Mouse (Mus musculus): ENCODE measurements around the gene Tmem131. TPM values are rescaled to one million over a fixed set of nuclear protein-coding genes. Genes with fewer than 3 reads are reported as not detected.

Tmem131 gene
- polyA plus RNA-seq, 1 experiment from 2014 or later, result 19.9 TPM

DNA sequence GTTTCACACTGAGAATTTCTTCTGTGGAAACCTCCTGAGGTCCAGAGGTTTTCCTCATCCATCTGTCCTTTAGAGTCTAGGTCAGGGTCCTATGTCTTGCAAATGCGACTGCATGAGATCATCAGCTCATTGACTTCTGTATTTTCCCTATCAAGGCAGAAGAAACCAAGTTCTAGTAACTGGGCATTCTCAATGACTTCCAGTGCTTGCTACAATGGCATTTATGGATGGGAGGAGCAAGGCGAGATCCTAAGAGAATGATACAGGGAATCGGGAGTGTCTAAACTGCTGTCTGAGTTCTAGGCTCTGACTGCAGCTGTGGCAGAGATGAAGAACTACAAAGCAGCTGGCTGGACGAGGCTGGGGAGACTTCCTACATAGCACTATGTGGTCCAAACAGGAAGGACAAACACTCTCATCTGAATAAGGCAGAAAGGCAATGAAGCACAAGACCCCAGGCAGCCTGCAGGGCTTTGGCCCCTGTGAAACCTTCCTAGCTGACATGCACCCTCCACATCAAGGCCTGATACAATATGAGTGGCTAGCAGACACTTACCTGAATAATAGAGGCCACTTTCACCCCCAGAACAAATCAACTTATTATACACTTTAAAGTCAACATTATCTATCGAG is 129.1 kb downstream of the Tmem131 start:
- no peaks in the 10 kb centered on the region for H3K27me3 ChIP-seq
- no peak for ATAC-seq (ENCODE audit: insufficient number of reproducible peaks, insufficient read depth, low FRiP score, low TSS enrichment)
- H3K9ac ChIP-seq, result no peak overlapping the region
- no peaks in the 10 kb centered on the region for H3K9me3 ChIP-seq
- no peaks in the 10 kb centered on the region for H3K4me1 ChIP-seq
- no peak overlapping the region for H3K4me3 ChIP-seq
- 86% methylated on average over 5 of the region's 5 CpGs for WGBS
- peaks cover 78% of the 10 kb centered on the region for H3K36me3 ChIP-seq
- H3K4me2 ChIP-seq (replicated peaks), result no peak overlapping the region
- H3K27ac ChIP-seq, result no peak overlapping the region

DNA sequence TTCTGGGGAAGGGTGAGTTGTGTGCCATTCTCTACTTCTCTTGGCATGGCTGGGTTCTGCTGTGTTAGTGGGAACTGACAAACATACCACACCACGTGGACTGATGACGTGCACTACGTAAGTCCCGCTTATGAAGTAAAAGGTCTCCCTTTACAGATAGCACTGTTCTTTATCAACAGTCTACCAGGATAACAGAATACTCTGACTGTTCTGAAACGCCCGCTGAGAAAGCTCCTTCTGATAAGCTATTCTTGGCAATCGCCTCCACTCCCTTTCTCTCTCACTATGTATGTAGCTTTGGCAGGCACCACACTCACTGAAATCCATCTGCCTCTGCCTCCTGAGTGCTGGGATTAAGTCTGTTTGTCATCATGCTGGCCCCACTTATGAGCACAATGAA is 130.1 kb downstream of the Tmem131 start:
- Histone ChIP-seq H3K4me3 (no peak overlapping the region), H3K27ac (no peak overlapping the region), H3K9me3 (no peaks in the 10 kb centered on the region), H3K4me1 (no peaks in the 10 kb centered on the region), H3K4me2 (replicated peaks) (no peak overlapping the region), H3K36me3 (peaks cover 80% of the 10 kb centered on the region), H3K27me3 (no peaks in the 10 kb centered on the region), H3K9ac (no peak overlapping the region)
- ATAC-seq (ENCODE audit: insufficient number of reproducible peaks, insufficient read depth, low FRiP score, low TSS enrichment), result no peak
- WGBS, result 88% methylated on average over 7 of the region's 7 CpGs

DNA sequence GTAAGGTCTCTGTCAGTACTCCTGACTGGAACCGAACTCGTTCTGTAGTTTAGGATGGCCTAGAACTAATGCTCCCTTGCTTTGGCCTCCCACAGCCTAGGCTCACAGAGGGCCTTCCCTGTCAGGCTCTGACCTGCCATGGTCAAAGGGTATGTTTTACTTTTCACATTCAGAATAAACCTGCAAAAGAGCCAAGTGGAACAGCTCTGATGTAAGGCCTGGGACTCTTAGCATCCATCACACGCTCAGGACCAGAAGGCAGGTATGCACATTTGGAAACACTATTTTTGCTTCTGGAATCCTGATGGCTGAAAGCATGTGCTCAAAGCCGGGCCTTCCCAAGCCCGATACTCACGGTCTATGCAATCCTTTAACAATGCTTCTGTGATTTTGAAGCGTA is 131.7 kb downstream of the Tmem131 start:
- Histone ChIP-seq H3K9ac (no peak overlapping the region), H3K4me3 (no peak overlapping the region), H3K9me3 (no peaks in the 10 kb centered on the region), H3K4me2 (replicated peaks) (no peak overlapping the region), H3K27ac (no peak overlapping the region), H3K4me1 (no peaks in the 10 kb centered on the region), H3K36me3 (peaks cover 80% of the 10 kb centered on the region), H3K27me3 (no peaks in the 10 kb centered on the region)
- 94% methylated on average over 7 of the region's 7 CpGs for WGBS
- ATAC-seq (ENCODE audit: insufficient number of reproducible peaks, insufficient read depth, low FRiP score, low TSS enrichment), result no peak

DNA sequence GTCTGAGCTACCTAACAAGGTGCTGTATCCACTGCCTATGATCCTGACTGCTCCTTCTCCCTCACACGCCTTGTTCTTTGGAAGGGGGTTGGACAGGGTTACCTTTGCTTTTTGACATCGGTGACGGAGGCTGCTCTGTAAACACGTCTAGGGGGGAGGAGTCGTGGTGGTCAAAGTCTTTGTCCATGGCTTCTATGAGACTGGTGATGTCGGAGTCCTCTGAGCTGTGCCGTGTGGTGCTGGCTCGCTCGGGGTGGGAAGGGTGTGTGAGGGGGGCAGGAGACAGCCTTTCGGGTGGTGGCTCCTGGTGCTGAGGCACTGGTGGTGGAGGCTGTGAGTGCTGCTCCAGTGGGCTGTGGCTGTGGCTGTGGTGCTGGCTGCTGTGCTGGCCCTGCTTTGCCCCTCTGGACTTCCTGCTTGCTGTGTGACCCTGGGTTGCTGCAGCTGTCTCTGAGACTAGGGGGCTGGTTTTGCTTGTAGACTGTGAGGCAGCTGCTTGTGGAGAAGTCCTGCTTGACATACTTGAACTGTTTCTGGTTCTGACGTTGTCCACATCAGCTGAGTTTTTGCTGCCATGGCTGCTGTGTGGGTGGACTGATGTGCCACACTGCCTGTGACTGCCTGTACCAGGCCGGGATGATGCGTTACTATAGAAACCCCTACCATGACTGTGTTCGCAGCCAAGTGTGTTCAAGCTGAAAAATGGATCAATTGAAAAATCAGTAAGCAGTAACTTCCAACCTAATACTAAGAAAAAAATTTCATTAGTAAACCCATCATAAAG is 135.5 kb downstream of the Tmem131 start:
- WGBS, result 93% methylated on average over 14 of the region's 14 CpGs
- Histone ChIP-seq H3K4me1 (no peaks in the 10 kb centered on the region), H3K27me3 (no peaks in the 10 kb centered on the region), H3K9me3 (no peaks in the 10 kb centered on the region), H3K36me3 (peaks cover 91% of the 10 kb centered on the region), H3K4me2 (replicated peaks) (no peak overlapping the region), H3K9ac (no peak overlapping the region), H3K27ac (no peak overlapping the region), H3K4me3 (no peak overlapping the region)
- no peak for ATAC-seq (ENCODE audit: insufficient number of reproducible peaks, insufficient read depth, low FRiP score, low TSS enrichment)

DNA sequence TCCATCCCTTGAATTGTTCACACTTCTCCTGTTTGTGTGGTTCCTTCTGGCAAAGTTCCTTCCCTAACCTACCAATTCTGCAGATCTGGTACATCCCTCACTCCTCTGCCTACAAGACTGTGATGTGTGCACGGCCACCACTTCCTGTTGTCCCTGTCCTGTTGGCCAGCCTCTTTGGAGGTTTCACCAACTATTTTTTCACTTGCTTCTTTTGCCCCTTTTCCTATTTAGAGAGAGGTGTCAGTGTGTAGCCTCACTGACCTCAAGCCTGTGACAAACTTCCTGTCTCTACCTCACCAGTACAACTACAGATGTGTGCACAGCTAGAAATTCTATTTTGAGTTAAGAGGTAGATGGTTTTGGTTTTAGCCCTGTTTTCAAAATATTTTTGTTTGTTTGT is 136.4 kb downstream of the Tmem131 start:
- Histone ChIP-seq H3K27me3 (no peaks in the 10 kb centered on the region), H3K9me3 (no peaks in the 10 kb centered on the region), H3K4me1 (no peaks in the 10 kb centered on the region), H3K4me2 (replicated peaks) (no peak overlapping the region), H3K9ac (no peak overlapping the region), H3K36me3 (peaks cover 92% of the 10 kb centered on the region), H3K27ac (no peak overlapping the region), H3K4me3 (no peak overlapping the region)
- 82% methylated on average over 1 of the region's 1 CpGs for WGBS
- no peak for ATAC-seq (ENCODE audit: insufficient number of reproducible peaks, insufficient read depth, low FRiP score, low TSS enrichment)

DNA sequence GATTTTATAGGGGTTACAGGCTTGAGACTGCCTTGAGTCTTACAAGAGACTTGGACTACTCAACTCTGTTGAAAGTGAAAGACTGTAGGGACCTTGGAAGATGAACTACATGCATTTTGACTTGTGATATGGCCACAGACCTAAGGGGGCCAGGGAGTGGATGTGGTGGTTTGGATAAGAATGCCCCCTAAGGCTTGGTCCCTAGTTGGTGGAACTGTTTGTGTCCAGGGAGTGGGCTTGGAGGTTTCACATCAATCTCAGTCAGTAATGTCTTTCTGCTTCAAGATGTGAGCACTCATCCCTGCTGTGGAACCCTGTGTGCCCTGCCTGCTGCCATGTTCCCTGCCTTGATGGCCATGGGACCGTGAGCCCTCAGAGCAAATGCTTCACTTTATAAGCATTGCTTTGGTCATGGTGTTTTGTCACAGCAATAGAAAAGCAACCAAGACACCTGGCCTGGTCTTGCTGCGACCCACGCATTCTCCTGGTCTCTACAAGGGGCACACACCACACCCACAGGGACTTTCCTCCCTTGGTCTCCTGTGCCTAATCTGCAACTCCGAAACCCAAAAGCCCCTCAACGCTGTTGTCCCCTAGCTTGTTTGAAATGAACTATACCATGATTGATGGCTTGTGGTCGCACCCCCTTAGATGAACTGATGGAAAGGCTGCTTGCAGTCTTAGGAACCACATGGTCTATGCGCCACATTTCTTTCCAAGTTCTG is 137.1 kb downstream of the Tmem131 start:
- 95% methylated on average over 7 of the region's 7 CpGs for WGBS
- H3K4me1 ChIP-seq, result no peaks in the 10 kb centered on the region
- H3K27me3 ChIP-seq, result no peaks in the 10 kb centered on the region
- H3K27ac ChIP-seq, result no peak overlapping the region
- no peak overlapping the region for H3K4me2 ChIP-seq (replicated peaks)
- no peak overlapping the region for H3K9ac ChIP-seq
- no peaks in the 10 kb centered on the region for H3K9me3 ChIP-seq
- ATAC-seq (ENCODE audit: insufficient number of reproducible peaks, insufficient read depth, low FRiP score, low TSS enrichment), result no peak
- H3K36me3 ChIP-seq, result peaks cover 92% of the 10 kb centered on the region
- H3K4me3 ChIP-seq, result no peak overlapping the region

DNA sequence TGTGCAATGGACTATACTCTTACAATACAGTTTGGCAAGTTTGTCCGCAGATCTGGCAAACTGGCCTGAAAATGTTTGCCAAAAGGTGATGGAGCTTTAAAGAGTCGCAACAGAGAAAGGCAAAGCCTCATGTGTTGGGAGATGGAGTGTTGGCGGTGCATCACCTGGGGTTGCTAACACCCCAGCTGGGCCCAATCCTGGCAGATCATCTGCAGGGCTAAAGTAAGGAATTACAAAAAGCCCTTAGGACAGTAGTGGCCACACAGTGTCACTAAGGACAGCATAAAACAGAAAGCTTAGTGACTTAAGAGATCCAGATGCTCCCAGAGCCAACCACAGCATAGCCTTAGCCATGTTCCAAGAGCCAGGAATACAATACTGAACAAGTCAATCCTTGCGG is 138.6 kb downstream of the Tmem131 start:
- H3K27me3 ChIP-seq, result no peaks in the 10 kb centered on the region
- H3K4me1 ChIP-seq, result no peaks in the 10 kb centered on the region
- peaks cover 88% of the 10 kb centered on the region for H3K36me3 ChIP-seq
- H3K9me3 ChIP-seq, result no peaks in the 10 kb centered on the region
- WGBS, result 92% methylated on average over 4 of the region's 4 CpGs
- H3K27ac ChIP-seq, result no peak overlapping the region
- H3K4me2 ChIP-seq (replicated peaks), result no peak overlapping the region
- H3K9ac ChIP-seq, result no peak overlapping the region
- no peak overlapping the region for H3K4me3 ChIP-seq
- no peak for ATAC-seq (ENCODE audit: insufficient number of reproducible peaks, insufficient read depth, low FRiP score, low TSS enrichment)

DNA sequence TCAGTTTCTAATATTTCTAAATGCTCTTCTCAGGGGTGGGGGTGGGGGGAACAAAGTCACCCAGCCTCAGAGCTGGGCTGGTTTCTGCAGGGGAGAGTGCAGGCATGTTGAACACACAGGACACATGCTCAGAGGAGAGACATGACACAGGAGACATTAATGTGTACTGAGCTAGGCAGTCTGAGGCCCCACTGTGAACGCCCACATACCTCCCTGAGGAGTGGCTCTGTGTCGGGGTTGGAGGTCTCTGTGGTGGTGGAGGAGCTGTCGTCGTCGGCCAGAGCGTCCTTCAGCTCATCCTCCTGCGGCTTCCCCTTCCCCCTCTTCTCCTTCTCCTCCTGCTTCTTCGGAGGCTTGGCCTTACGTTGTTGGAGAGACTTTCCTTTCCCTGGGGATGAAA is 139.2 kb downstream of the Tmem131 start:
- Histone ChIP-seq H3K4me1 (no peaks in the 10 kb centered on the region), H3K4me2 (replicated peaks) (no peak overlapping the region), H3K27ac (no peak overlapping the region), H3K27me3 (no peaks in the 10 kb centered on the region), H3K36me3 (peaks cover 87% of the 10 kb centered on the region), H3K4me3 (no peak overlapping the region), H3K9ac (no peak overlapping the region), H3K9me3 (no peaks in the 10 kb centered on the region)
- WGBS, result 70% methylated on average over 9 of the region's 9 CpGs
- no peak for ATAC-seq (ENCODE audit: insufficient number of reproducible peaks, insufficient read depth, low FRiP score, low TSS enrichment)

DNA sequence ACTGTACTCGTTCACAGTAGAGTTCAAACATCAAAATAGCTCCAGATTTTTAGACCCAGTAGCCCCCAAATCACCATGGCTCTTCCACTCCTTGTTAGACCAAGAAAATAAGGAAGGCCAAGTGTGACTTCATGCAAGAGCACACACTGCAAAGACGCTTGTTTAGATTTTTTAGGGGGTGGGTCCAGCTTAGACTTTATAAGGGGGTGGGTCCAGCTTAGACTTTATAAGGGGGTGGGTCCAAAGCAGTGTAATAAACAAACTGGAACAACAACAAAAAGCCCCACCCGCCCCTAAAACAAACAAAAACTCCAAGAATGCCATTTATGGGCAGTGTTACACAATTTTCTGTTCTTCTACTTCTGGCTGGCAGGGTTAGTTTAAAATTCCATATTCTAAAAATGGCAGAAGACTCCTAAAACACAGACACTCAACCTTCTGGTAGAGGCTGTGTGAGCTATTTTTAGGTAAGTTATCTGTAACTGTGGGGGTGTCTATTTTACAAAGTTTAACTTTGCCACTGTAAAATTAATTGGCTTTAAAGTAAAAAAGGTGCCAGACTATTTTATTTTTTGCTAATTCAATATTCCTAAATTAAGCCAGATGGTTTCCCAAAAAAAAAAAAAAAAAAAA is 143.0 kb downstream of the Tmem131 start:
- ATAC-seq (ENCODE audit: insufficient number of reproducible peaks, insufficient read depth, low FRiP score, low TSS enrichment), result no peak
- Histone ChIP-seq H3K9ac (no peak overlapping the region), H3K4me3 (no peak overlapping the region), H3K9me3 (no peaks in the 10 kb centered on the region), H3K27me3 (no peaks in the 10 kb centered on the region), H3K4me1 (no peaks in the 10 kb centered on the region), H3K36me3 (peaks cover 89% of the 10 kb centered on the region), H3K4me2 (replicated peaks) (no peak overlapping the region), H3K27ac (no peak overlapping the region)
- WGBS, result 82% methylated on average over 3 of the region's 3 CpGs

DNA sequence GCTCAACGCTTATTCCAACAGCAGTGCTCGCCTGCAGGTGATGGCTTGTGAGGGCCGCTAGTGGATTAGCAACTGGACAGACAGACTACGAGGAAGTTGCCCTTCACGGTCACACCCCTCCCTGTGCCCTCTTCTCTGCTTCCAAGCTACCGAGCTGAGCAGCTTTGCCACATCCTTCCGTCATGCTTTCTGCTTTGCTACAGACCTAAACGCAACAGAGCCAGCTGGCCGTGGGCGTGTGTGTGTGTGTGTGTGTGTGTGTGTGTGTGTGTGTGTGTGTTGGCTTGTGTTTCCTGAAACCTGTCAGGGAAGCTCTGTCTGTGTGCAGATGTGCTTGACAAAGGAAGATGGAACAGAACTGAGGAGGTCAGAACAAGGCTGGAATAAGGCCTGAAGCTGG is 146.0 kb downstream of the Tmem131 start:
- no peaks in the 10 kb centered on the region for H3K4me1 ChIP-seq
- no peaks in the 10 kb centered on the region for H3K9me3 ChIP-seq
- no peak for ATAC-seq (ENCODE audit: insufficient number of reproducible peaks, insufficient read depth, low FRiP score, low TSS enrichment)
- H3K27me3 ChIP-seq, result no peaks in the 10 kb centered on the region
- H3K4me3 ChIP-seq, result no peak overlapping the region
- H3K4me2 ChIP-seq (replicated peaks), result no peak overlapping the region
- H3K27ac ChIP-seq, result no peak overlapping the region
- no peak overlapping the region for H3K9ac ChIP-seq
- WGBS, result 86% methylated on average over 10 of the region's 10 CpGs
- H3K36me3 ChIP-seq, result peaks cover 93% of the 10 kb centered on the region

DNA sequence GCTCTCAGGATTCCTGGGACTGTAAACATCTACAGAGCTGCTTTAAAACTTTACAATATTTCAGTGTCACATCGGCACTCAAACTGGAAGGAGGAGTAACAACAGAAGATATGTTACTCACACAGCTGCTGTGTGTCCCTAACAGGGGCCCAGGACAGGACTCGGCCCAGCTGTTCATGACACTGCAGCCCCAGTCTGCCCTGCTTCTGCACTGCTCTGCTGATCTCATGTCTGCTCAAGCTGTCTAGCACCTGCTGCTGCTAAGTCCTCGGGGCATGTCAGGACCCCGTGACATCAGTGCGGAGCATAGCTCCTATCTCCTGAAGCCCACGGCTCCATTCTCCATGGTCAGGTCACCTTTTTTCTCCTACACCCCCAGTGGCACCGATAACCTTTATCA is 146.8 kb downstream of the Tmem131 start:
- Histone ChIP-seq H3K4me1 (no peaks in the 10 kb centered on the region), H3K27ac (no peak overlapping the region), H3K4me3 (no peak overlapping the region), H3K9ac (no peak overlapping the region), H3K27me3 (no peaks in the 10 kb centered on the region), H3K36me3 (peaks cover 90% of the 10 kb centered on the region), H3K9me3 (no peaks in the 10 kb centered on the region), H3K4me2 (replicated peaks) (no peak overlapping the region)
- 88% methylated on average over 7 of the region's 7 CpGs for WGBS
- peak; percentile 47; the same call in 1 of the 2 replicates for ATAC-seq (ENCODE audit: insufficient number of reproducible peaks, insufficient read depth, low FRiP score, low TSS enrichment)

All from embryonic facial prominence, embryonic 12.5 days (tissue).